Mouse (Mus musculus) G1E (cell line): ENCODE results near the gene Mrc2. TPM values are rescaled to one million over a fixed set of nuclear protein-coding genes. Genes with fewer than 3 reads are reported as not detected.
A peak's percentile ranks its signal among the peaks of the same experiment; 100 is the strongest.

ENCODE experiments used
- ATAC-seq: 2 replicates; pipeline ENCODE4 v1.8.0; 2016; ENCODE audit warnings: mild to moderate bottlenecking; ENCODE audit not compliant: insufficient number of reproducible peaks, poor library complexity, low FRiP score, severe bottlenecking; ENCODE audit errors: extremely low read depth
- DNase-seq: peaks from one replicate; pipeline ENCODE4 v3.0.0; 2012; ENCODE audit warnings: low spot score
- H3K27me3 ChIP-seq: 2 replicates; pipeline ENCODE4 v1.6.1; 2012; ENCODE audit warnings: mild to moderate bottlenecking, low read length, inconsistent platforms; ENCODE audit not compliant: insufficient read depth
- H3K36me3 ChIP-seq: replicated peaks from 2 replicates; pipeline ENCODE3; 2012; ENCODE audit warnings: mild to moderate bottlenecking, inconsistent platforms
- H3K4me1 ChIP-seq: 2 replicates; pipeline ENCODE4 v1.6.1; 2012; ENCODE audit warnings: low read depth, low read length, inconsistent platforms, mixed read lengths; ENCODE audit not compliant: insufficient read depth
- H3K4me3 ChIP-seq: 2 replicates; pipeline ENCODE4 v1.5.1; 2012; ENCODE audit warnings: low read depth, mild to moderate bottlenecking, inconsistent platforms, low read length, moderate library complexity, mixed read lengths
- H3K9me3 ChIP-seq: replicated peaks from 2 replicates; pipeline ENCODE4 v1.6.1; 2012; ENCODE audit warnings: inconsistent platforms
- CTCF ChIP-seq: IDR thresholded peaks from 2 replicates; pipeline ENCODE4 v1.5.1; 2012; ENCODE audit warnings: low read depth, low read length, inconsistent platforms, mixed read lengths
- GATA1 ChIP-seq: IDR thresholded peaks from 2 replicates; pipeline ENCODE4 v1.6.1; 2012; ENCODE audit warnings: borderline replicate concordance, low read length, inconsistent platforms, mixed read lengths
- GATA2 ChIP-seq: IDR thresholded peaks from 2 replicates; pipeline ENCODE4 v1.6.1; 2012; ENCODE audit warnings: low read depth, low read length, inconsistent platforms, borderline replicate concordance
- POLR2AphosphoS5 ChIP-seq: IDR thresholded peaks from 2 replicates; pipeline ENCODE4 v1.6.1; 2012; ENCODE audit warnings: low read depth, low read length, inconsistent platforms; ENCODE audit not compliant: insufficient replicate concordance
- TAL1 ChIP-seq: conservative IDR thresholded peaks from 2 replicates; pipeline ENCODE4 v1.6.1; 2012; ENCODE audit warnings: low read depth, low read length, inconsistent platforms, mixed read lengths
- polyA plus RNA-seq: library from polyadenylated mRNA; stranded (reverse); fragments of >175 nt; gene quantifications from 2 replicates; pipeline ENCODE4 v1.2.3, GENCODE M21; 2012
- total RNA-seq, 2 experiments: library from RNA; stranded (forward) in 1 of 2; stranded (reverse) in 1 of 2; fragments of 200-1000 nt in 1 of 2; fragments of >200 nt in 1 of 2; fragmentation: Nextera tagmentation in 1 of 2; gene quantifications; 2 replicates each; pipeline ENCODE4 v1.2.3; 2014 to 2017

The Mrc2 gene
- total and polyA plus RNA-seq, 3 experiments: 0.27 TPM; not detected in 2

DNA sequence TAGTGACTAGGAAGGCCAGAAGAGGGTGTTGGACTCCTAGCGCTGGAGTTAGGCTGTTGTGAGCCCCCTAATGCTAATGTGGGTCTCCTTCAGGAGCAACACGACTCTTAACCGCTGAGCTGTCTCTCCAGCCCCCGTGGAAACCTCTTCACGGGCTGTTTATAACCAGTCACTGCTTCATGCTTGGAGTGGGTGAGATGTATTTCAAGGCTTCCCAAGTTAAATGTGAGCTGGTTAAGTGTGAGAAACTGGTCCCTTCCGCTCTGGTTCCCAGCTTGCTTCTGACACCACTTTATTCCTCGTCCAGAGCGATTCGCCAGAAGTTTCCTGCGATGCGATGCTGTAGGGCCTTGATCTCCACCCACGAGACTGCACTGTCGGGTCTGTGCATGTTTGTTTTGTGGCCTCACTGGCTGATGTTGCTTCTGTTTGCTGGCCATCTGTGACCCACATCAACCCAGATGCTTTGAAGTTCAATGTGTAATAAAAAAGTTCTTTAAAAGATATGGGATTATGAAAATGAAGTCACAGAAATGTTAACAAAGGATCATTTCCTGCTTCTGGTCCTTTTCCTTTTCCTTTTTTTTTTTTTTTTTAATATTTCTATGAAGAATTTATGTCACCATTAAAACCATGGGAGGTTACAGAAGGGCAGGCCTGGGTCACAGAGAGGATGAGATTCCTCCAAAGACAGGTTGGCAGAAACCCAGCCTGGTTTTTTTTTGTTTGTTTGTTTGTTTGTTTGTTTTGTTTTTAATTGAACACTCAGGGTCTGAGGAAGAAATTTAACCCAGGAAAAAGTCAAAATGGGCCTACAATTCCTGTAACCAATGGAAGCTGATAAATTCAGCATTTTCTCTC is 77.3 kb downstream of the Mrc2 start:
- H3K4me1 ChIP-seq: peaks cover 72% of the 10 kb centered on the region
- ATAC-seq: no peak
- no peak for TF ChIP-seq GATA1
- no peak for TF ChIP-seq POLR2AphosphoS5
- no peak for TF ChIP-seq TAL1
- no peak for TF ChIP-seq GATA2
- TF ChIP-seq CTCF: no peak

DNA sequence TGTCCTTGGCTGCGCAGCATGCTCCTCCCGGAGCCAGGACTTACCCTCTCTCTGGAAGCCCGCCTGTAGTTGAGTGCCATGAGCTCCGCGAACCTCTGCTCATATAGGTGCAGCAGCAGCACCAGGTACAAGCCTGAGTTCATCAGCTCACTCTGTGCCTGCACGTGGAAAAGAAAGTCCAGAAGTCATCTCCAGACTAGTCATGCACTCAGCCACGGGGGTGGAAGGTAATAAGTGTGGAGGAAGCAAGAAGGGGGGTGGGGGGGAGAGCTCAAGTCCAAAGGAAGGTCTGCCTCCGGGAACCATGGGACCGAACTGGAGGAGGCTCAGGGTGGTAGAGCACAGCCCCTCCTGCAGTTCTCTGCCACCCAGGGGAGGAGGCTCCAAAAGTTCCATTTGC is 79.4 kb downstream of the Mrc2 start:
- Histone ChIP-seq H3K4me3 (no peak overlapping the region), H3K27me3 (peaks cover 37% of the 10 kb centered on the region), H3K9me3 (no peaks in the 10 kb centered on the region), H3K4me1 (peaks cover 62% of the 10 kb centered on the region), H3K36me3 (no peaks in the 10 kb centered on the region)
- no peak for TF ChIP-seq GATA1
- no peak for TF ChIP-seq TAL1
- TF ChIP-seq CTCF: no peak
- TF ChIP-seq GATA2: no peak
- no peak for TF ChIP-seq POLR2AphosphoS5
- ATAC-seq: no peak
- no peak for DNase-seq

More for the DNA sequence above, 77.3 kb downstream of the Mrc2 start:
- Histone ChIP-seq H3K36me3 (no peaks in the 10 kb centered on the region), H3K27me3 (peaks cover 26% of the 10 kb centered on the region), H3K9me3 (no peaks in the 10 kb centered on the region), H3K4me3 (no peak overlapping the region)
- DNase-seq: no peak

- H3K4me3 ChIP-seq: no peak overlapping the region
- no peaks in the 10 kb centered on the region for H3K36me3 ChIP-seq
- H3K27me3 ChIP-seq: peaks cover 48% of the 10 kb centered on the region
- ATAC-seq (no peak), DNase-seq (no peak)
- peaks cover 41% of the 10 kb centered on the region for H3K4me1 ChIP-seq
- no peaks in the 10 kb centered on the region for H3K9me3 ChIP-seq
- TF ChIP-seq GATA1 (no peak), POLR2AphosphoS5 (no peak), GATA2 (no peak), TAL1 (no peak), CTCF (no peak)
Measured at GRCm38 (mm10) chr11:105373881-105374280, 81.4 kb downstream of the Mrc2 start.

GRCm38 (mm10) chr11:105374526-105375175 is 82.2 kb downstream of the Mrc2 start:
- Histone ChIP-seq H3K4me1 (peaks cover 38% of the 10 kb centered on the region), H3K9me3 (no peaks in the 10 kb centered on the region), H3K27me3 (peaks cover 53% of the 10 kb centered on the region), H3K4me3 (no peak overlapping the region), H3K36me3 (no peaks in the 10 kb centered on the region)
- ATAC-seq (0 out of 2 replicates have a peak, but pooled peaks have one; percentile 19), DNase-seq (no peak)
- TF ChIP-seq GATA2 (no peak), CTCF (no peak), TAL1 (no peak), POLR2AphosphoS5 (no peak), GATA1 (no peak)

DNA sequence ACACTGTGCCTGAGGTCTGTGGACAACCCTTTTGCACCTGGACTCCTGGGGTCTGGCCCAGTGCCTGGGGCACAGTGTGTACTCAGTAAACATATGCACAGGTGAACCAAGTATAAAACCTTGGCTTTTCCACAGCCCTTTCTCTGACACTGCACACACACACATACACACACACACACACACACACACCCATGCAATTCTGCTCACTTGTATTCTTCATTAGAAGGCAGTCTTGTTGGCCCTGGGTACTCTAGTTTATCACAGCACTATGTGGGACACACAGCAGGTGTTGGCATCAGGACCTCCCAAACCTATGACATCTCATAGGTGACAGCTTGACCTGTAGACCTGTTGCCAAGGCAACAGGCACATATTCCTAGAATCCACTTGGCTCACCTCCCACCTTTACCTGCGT is 83.4 kb downstream of the Mrc2 start:
- H3K27me3 ChIP-seq: peaks cover 56% of the 10 kb centered on the region
- no peak for TF ChIP-seq CTCF
- no peak for TF ChIP-seq GATA2
- no peak for TF ChIP-seq TAL1
- ATAC-seq (no peak), DNase-seq (no peak)
- H3K4me3 ChIP-seq: no peak overlapping the region
- no peaks in the 10 kb centered on the region for H3K36me3 ChIP-seq
- peaks cover 38% of the 10 kb centered on the region for H3K4me1 ChIP-seq
- H3K9me3 ChIP-seq: no peaks in the 10 kb centered on the region

DNA sequence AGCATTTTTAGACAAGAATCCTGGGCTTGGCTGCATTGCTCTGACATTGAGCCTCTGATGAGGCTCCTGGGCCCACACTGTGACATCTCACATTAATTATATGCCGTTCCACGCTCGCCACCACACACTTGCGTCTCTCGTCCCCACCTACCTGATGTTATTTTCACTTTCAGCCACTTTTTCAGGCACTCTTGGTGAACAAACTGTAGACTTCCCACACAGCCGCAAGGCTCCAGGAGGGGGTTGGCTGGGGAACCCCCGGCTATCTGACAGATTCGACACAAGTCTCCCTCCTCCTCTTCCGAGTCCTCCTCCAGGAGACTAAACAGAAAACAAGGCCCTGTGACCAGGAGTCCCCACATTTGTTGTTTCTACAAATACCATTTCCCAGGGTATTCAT is 92.8 kb downstream of the Mrc2 start:
- H3K4me1 ChIP-seq: no peaks in the 10 kb centered on the region
- peaks cover 17% of the 10 kb centered on the region for H3K27me3 ChIP-seq
- no peak overlapping the region for H3K4me3 ChIP-seq
- no peak for ATAC-seq
- no peak for DNase-seq
- no peaks in the 10 kb centered on the region for H3K36me3 ChIP-seq
- TF ChIP-seq GATA1 (no peak), GATA2 (no peak), CTCF (no peak), TAL1 (no peak), POLR2AphosphoS5 (no peak)
- H3K9me3 ChIP-seq: peaks cover 5% of the 10 kb centered on the region; the same call in 1 of the 2 replicates
